ENCODE assay signal across 8 mouse cellular contexts in genomic region chr13:32337735-32338512, GRCm38 (mm10). TPM values are rescaled to one million over a fixed set of nuclear protein-coding genes. Genes with fewer than 3 reads are reported as not detected.
DNase-seq lines count a peak whose midpoint lies in the region; ATAC-seq and TF ChIP-seq lines count a peak whose summit lies in the region.

No protein-coding gene starts in this region.

- peak; percentile 67 for ATAC-seq in kidney, embryonic 16.5 days (ENCODE audit: low FRiP score, low TSS enrichment)
- peak; percentile 79 for ATAC-seq in forebrain, embryonic 13.5 days
- peak; percentile 56 for ATAC-seq in liver, postnatal 0 days

- no peak for TF ChIP-seq CTCF in liver, postnatal 0 days (IDR thresholded peaks at IDR 0.05; ENCODE audit: low read depth)

- H3K9ac ChIP-seq in kidney, embryonic 16.5 days (replicated peaks; ENCODE audit: low read length): peak overlapping the region; percentile 72
- peak overlapping the region; percentile 80 for H3K9ac ChIP-seq in forebrain, embryonic 13.5 days
- peak overlapping the region; percentile 69 for H3K9ac ChIP-seq in liver, postnatal 0 days (replicated peaks)

- H3K4me2 ChIP-seq in kidney, embryonic 16.5 days (replicated peaks; ENCODE audit: low read depth, low read length): peak overlapping the region; percentile 80
- H3K4me2 ChIP-seq in forebrain, embryonic 13.5 days: peak overlapping the region; percentile 86
- peak overlapping the region; percentile 95 for H3K4me2 ChIP-seq in liver, postnatal 0 days (ENCODE audit: low read depth, low read length)

- TF ChIP-seq EP300 in liver, postnatal 0 days (IDR thresholded peaks at IDR 0.05; ENCODE audit: low read depth): no peak

- no peaks in the 10 kb centered on the region for H3K9me3 ChIP-seq in kidney, embryonic 16.5 days (ENCODE audit: low read length)
- H3K9me3 ChIP-seq in forebrain, embryonic 13.5 days (replicated peaks): no peaks in the 10 kb centered on the region
- no peaks in the 10 kb centered on the region for H3K9me3 ChIP-seq in liver, postnatal 0 days (ENCODE audit: low read length)

- H3K4me1 ChIP-seq in kidney, embryonic 16.5 days (ENCODE audit: insufficient read depth, low read length): peaks cover 11% of the 10 kb centered on the region
- peaks cover 6% of the 10 kb centered on the region; the same call in 1 of the 2 replicates for H3K4me1 ChIP-seq in forebrain, embryonic 13.5 days
- H3K4me1 ChIP-seq in liver, postnatal 0 days (ENCODE audit: insufficient read depth): peaks cover 11% of the 10 kb centered on the region; the same call in 1 of the 2 replicates

- peak overlapping the region; percentile 44 for H3K27ac ChIP-seq in kidney, embryonic 16.5 days (ENCODE audit: low read length)
- H3K27ac ChIP-seq in forebrain, embryonic 13.5 days: no peak overlapping the region
- H3K27ac ChIP-seq in liver, postnatal 0 days (ENCODE audit: low read depth): no peak overlapping the region

- intact Hi-C loops in left cerebral cortex, postnatal 36 days (cut with DNase I): no loop called here

- H3K27me3 ChIP-seq in kidney, embryonic 16.5 days (ENCODE audit: insufficient read depth, low read length): no peaks in the 10 kb centered on the region
- no peaks in the 10 kb centered on the region for H3K27me3 ChIP-seq in forebrain, embryonic 13.5 days
- no peaks in the 10 kb centered on the region for H3K27me3 ChIP-seq in liver, postnatal 0 days (ENCODE audit: insufficient read depth, low read length)

- WGBS in kidney, embryonic 16.5 days: 4% methylated on average over 32 of the region's 32 CpGs
- 5% methylated on average over 32 of the region's 32 CpGs for WGBS in forebrain, embryonic 13.5 days
- WGBS in liver, postnatal 0 days (ENCODE audit: insufficient replicate concordance): 5% methylated on average over 32 of the region's 32 CpGs

- H3K4me3 ChIP-seq in kidney, embryonic 16.5 days (ENCODE audit: low read length): peak overlapping the region; percentile 66
- H3K4me3 ChIP-seq in forebrain, embryonic 13.5 days: peak overlapping the region; percentile 77
- peak overlapping the region; percentile 70 for H3K4me3 ChIP-seq in liver, postnatal 0 days (ENCODE audit: low read depth, low read length)

- no peaks in the 10 kb centered on the region for H3K36me3 ChIP-seq in kidney, embryonic 16.5 days (ENCODE audit: insufficient read depth, low read length)
- H3K36me3 ChIP-seq in forebrain, embryonic 13.5 days (ENCODE audit: poor library complexity, severe bottlenecking): no peaks in the 10 kb centered on the region
- H3K36me3 ChIP-seq in liver, postnatal 0 days (replicated peaks; ENCODE audit: insufficient read depth, low read length): no peaks in the 10 kb centered on the region

- DNase-seq in kidney, postnatal 4 days: no peak
- DNase-seq in R1 (ENCODE audit: low read depth, low spot score): peak; percentile 62
- no peak for DNase-seq in liver, postnatal 0 days
- no peak for DNase-seq in left cerebral cortex, postnatal 36 days (ENCODE audit: low spot score in 2 of 2)
- DNase-seq in right cerebral cortex, postnatal 10 days (ENCODE audit: low spot score in 2 of 2): no peak
- DNase-seq in layer of hippocampus, adult 11-12 months (ENCODE audit: low spot score): no peak

RNA-seq across cellular contexts. Expression of gene Gmds, which starts 0.6 kb away (rescaled TPM):
- polyA plus RNA-seq in kidney, embryonic 16.5 days (2015; fragmentation: Nextera tagmentation; extraction: Ambion mirVana): 38.0 and 39.8 TPM in 2 replicates
- 27.0 and 28.5 TPM in 2 replicates for polyA plus RNA-seq in forebrain, embryonic 13.5 days (2015; fragmentation: Nextera tagmentation; extraction: Ambion mirVana)
- polyA plus RNA-seq in liver, postnatal 0 days (2015; fragmentation: Nextera tagmentation; extraction: Ambion mirVana): 4.4 and 4.9 TPM in 2 replicates
- total RNA-seq in left cerebral cortex, postnatal 36 days (2021): 10 to 100 TPM; 10.3 to 12.8 TPM
